Mouse (Mus musculus): ENCODE measurements around the gene Adgre5. TPM values are rescaled to one million over a fixed set of nuclear protein-coding genes. Genes with fewer than 3 reads are reported as not detected.

The Adgre5 gene
- polyA plus RNA-seq, 1 experiment, result 0.35 TPM

DNA sequence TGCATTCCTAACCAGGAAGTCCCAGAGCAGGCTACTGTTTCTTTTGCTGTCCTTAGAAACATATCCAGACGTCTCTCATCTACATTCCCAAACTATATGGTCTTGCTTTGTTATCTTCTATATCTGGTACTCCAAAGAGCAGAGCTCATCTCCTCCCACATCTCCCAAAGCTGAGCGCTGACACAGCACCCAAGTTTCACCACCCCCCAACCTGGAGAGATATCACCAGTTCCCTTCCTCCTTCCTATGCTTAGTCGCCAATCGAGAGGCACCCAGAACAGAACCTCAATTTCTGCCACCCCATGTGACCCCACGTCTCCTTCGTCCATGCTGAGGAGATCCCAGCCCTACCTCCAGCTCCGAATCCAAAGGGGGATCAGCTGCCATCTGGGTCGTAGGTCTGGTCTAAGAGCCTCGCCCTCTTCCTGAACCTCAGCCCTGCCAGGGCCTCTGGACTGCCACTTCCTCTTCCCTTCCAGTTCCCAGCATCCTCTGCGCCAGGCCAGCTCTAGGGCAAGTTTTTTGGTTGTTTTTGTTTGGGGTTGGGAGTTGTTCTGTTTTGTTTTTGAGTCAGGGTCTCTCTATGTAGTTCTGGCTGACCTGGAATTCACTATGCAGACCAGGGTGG, 47.4 kb downstream of the Adgre5 start:
- Histone ChIP-seq H3K36me3 (ENCODE audit: control insufficient read depth) (peaks cover 28% of the 10 kb centered on the region), H3K9me3 (ENCODE audit: control insufficient read depth, low read length) (no peaks in the 10 kb centered on the region), H3K4me1 (ENCODE audit: control insufficient read depth) (peaks cover 43% of the 10 kb centered on the region), H3K4me3 (replicated peaks) (no peak overlapping the region), H3K27me3 (ENCODE audit: control insufficient read depth) (no peaks in the 10 kb centered on the region)
- TF ChIP-seq TAL1 (IDR thresholded peaks at IDR 0.05; ENCODE audit: low read length) (no peak), GATA1 (IDR thresholded peaks at IDR 0.05; ENCODE audit: low read length) (no peak)

DNA sequence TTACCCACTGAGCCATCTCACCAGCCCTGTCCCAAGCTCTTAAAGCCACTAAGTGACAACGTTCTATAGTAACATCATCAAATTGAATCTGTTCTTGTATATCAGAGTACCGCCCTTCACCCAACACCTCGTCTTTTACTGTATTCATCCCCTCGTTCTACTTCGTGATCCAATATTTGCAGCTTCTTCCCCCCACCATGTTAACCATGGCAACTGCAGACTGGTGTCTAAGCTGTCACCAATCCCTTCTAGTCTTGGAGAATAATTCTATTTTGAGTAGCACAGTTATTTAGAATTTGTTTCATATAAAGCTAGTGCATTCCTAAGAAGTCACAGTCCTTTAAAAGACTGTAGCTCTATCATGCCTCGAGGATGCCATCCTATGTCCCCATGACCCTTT, 51.9 kb downstream of the Adgre5 start:
- Histone ChIP-seq H3K9me3 (ENCODE audit: control insufficient read depth, low read length) (no peaks in the 10 kb centered on the region), H3K4me3 (replicated peaks) (no peak overlapping the region), H3K27me3 (ENCODE audit: control insufficient read depth) (no peaks in the 10 kb centered on the region), H3K4me1 (ENCODE audit: control insufficient read depth) (peaks cover 9% of the 10 kb centered on the region), H3K36me3 (ENCODE audit: control insufficient read depth) (peaks cover 53% of the 10 kb centered on the region)
- TF ChIP-seq GATA1 (IDR thresholded peaks at IDR 0.05; ENCODE audit: low read length), result no peak
- TF ChIP-seq TAL1 (IDR thresholded peaks at IDR 0.05; ENCODE audit: low read length), result no peak

DNA sequence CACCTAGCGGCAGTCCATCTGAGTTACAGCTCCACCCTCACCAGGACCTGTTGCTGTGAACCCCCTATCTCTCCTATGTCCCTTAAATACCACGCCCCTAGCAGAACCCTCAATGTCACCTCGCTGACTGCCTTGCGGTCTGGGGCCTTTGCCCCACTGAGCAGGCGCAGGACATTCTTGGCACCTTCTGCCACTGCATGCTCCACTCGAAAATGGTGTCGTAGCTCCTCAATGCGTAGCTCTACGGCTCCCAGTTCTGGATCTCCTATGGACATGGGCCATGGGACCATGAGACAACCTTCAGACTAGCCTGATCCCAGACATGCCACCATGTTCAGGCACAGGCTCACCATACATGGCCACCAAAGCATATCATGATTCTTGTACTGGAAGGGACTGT, 56.6 kb downstream of the Adgre5 start:
- TF ChIP-seq TAL1 (IDR thresholded peaks at IDR 0.05; ENCODE audit: low read length) (no peak), GATA1 (IDR thresholded peaks at IDR 0.05; ENCODE audit: low read length) (no peak)
- Histone ChIP-seq H3K4me3 (replicated peaks) (no peak overlapping the region), H3K4me1 (ENCODE audit: control insufficient read depth) (peaks cover 2% of the 10 kb centered on the region; the same call in 1 of the 2 replicates), H3K36me3 (ENCODE audit: control insufficient read depth) (peaks cover 58% of the 10 kb centered on the region), H3K9me3 (ENCODE audit: control insufficient read depth, low read length) (no peaks in the 10 kb centered on the region), H3K27me3 (ENCODE audit: control insufficient read depth) (no peaks in the 10 kb centered on the region)

- no peak overlapping the region for H3K4me3 ChIP-seq (replicated peaks)
- H3K27me3 ChIP-seq (ENCODE audit: control insufficient read depth), result no peaks in the 10 kb centered on the region
- peaks cover 2% of the 10 kb centered on the region; the same call in 1 of the 2 replicates for H3K4me1 ChIP-seq (ENCODE audit: control insufficient read depth)
- peaks cover 70% of the 10 kb centered on the region for H3K36me3 ChIP-seq (ENCODE audit: control insufficient read depth)
- no peaks in the 10 kb centered on the region for H3K9me3 ChIP-seq (ENCODE audit: control insufficient read depth, low read length)
- TF ChIP-seq TAL1 (IDR thresholded peaks at IDR 0.05; ENCODE audit: low read length), result no peak
- TF ChIP-seq GATA1 (IDR thresholded peaks at IDR 0.05; ENCODE audit: low read length), result no peak
Observed at GRCm38 (mm10) chr8:83681099-83681498, 60.0 kb downstream of the Adgre5 start.

GRCm38 (mm10) chr8:83680603-83681002, 60.5 kb downstream of the Adgre5 start:
- peaks cover 2% of the 10 kb centered on the region; the same call in 1 of the 2 replicates for H3K4me1 ChIP-seq (ENCODE audit: control insufficient read depth)
- H3K9me3 ChIP-seq (ENCODE audit: control insufficient read depth, low read length), result no peaks in the 10 kb centered on the region
- H3K4me3 ChIP-seq (replicated peaks), result no peak overlapping the region
- H3K27me3 ChIP-seq (ENCODE audit: control insufficient read depth), result no peaks in the 10 kb centered on the region
- TF ChIP-seq TAL1 (IDR thresholded peaks at IDR 0.05; ENCODE audit: low read length) (no peak), GATA1 (IDR thresholded peaks at IDR 0.05; ENCODE audit: low read length) (no peak)
- H3K36me3 ChIP-seq (ENCODE audit: control insufficient read depth), result peaks cover 66% of the 10 kb centered on the region

- Histone ChIP-seq H3K4me3 (replicated peaks) (no peak overlapping the region), H3K27me3 (ENCODE audit: control insufficient read depth) (no peaks in the 10 kb centered on the region), H3K9me3 (ENCODE audit: control insufficient read depth, low read length) (no peaks in the 10 kb centered on the region), H3K36me3 (ENCODE audit: control insufficient read depth) (peaks cover 62% of the 10 kb centered on the region), H3K4me1 (ENCODE audit: control insufficient read depth) (peaks cover 2% of the 10 kb centered on the region; the same call in 1 of the 2 replicates)
- TF ChIP-seq TAL1 (IDR thresholded peaks at IDR 0.05; ENCODE audit: low read length), result no peak
- no peak for TF ChIP-seq GATA1 (IDR thresholded peaks at IDR 0.05; ENCODE audit: low read length)
Observed at GRCm38 (mm10) chr8:83679866-83680265, 61.3 kb downstream of the Adgre5 start.

GRCm38 (mm10) chr8:83674497-83674896, 66.6 kb downstream of the Adgre5 start:
- no peak for TF ChIP-seq GATA1 (IDR thresholded peaks at IDR 0.05; ENCODE audit: low read length)
- no peak for TF ChIP-seq TAL1 (IDR thresholded peaks at IDR 0.05; ENCODE audit: low read length)
- no peak overlapping the region for H3K4me3 ChIP-seq (replicated peaks)

More at GRCm38 (mm10) chr8:83674497-83674896, 66.6 kb downstream of the Adgre5 start:
- Histone ChIP-seq H3K27me3 (ENCODE audit: control insufficient read depth) (no peaks in the 10 kb centered on the region), H3K36me3 (ENCODE audit: control insufficient read depth) (peaks cover 62% of the 10 kb centered on the region), H3K9me3 (ENCODE audit: control insufficient read depth, low read length) (no peaks in the 10 kb centered on the region), H3K4me1 (ENCODE audit: control insufficient read depth) (no peaks in the 10 kb centered on the region)

Other genes with a start within 250 kb of the Adgre5 start
- not detected in 2 replicates for gene Olfr370, start 205.5 kb downstream of the Adgre5 start, polyA plus RNA-seq (2012)
- gene Ndufb7, start 174.7 kb downstream of the Adgre5 start, polyA plus RNA-seq (2012), result 76.6 and 87.5 TPM in 2 replicates
- gene Tecr, start 133.4 kb downstream of the Adgre5 start, polyA plus RNA-seq (2012), result 33.6 and 58.0 TPM in 2 replicates
- gene Dnajb1, start 133.1 kb downstream of the Adgre5 start, polyA plus RNA-seq (2012), result 20.5 and 20.7 TPM in 2 replicates
- 7.9 and 10.0 TPM in 2 replicates for gene Gipc1, start 88.6 kb downstream of the Adgre5 start, polyA plus RNA-seq (2012)
- gene Ptger1, start 74.6 kb downstream of the Adgre5 start, polyA plus RNA-seq (2012), result 0.01 and 0.02 TPM in 2 replicates
- 1.2 and 1.7 TPM in 2 replicates for gene Pkn1, start 42.1 kb downstream of the Adgre5 start, polyA plus RNA-seq (2012)
- gene Ddx39, start 26.1 kb downstream of the Adgre5 start, polyA plus RNA-seq (2012), result 3.0 and 5.3 TPM in 2 replicates
- 0.04 and 0.08 TPM in 2 replicates for gene Adgrl1, start 158.8 kb upstream of the Adgre5 start, polyA plus RNA-seq (2012)
- gene Gm10644, start 213.9 kb upstream of the Adgre5 start, polyA plus RNA-seq (2012), result not detected in 2 replicates
- gene Asf1b, start 214.2 kb upstream of the Adgre5 start, polyA plus RNA-seq (2012), result 56.4 and 58.6 TPM in 2 replicates
- 2.3 and 2.7 TPM in 2 replicates for gene Prkaca, start 231.7 kb upstream of the Adgre5 start, polyA plus RNA-seq (2012)